Mouse (Mus musculus) erythroblast, embryonic 14.5 days (primary cell): ENCODE results near the gene Lmtk3.

Experiments used
- GATA1 ChIP-seq: IDR thresholded peaks from 2 replicates; pipeline ENCODE4 v1.6.1; 2012; ENCODE audit warnings: low read length, inconsistent platforms, mixed read lengths
- TAL1 ChIP-seq: IDR thresholded peaks from 3 replicates; pipeline ENCODE4 v1.6.1; 2012; ENCODE audit warnings: low read length, inconsistent platforms, mixed read lengths

- TF ChIP-seq TAL1 (no peak), GATA1 (no peak)
These were observed 41.1 kb downstream of the Lmtk3 start, which contains the start of gene Kcnj14 for GRCm38 (mm10) chr7:45824598-45824997.
